Mouse (Mus musculus) limb, embryonic 10.5 days (tissue): Measurements from ENCODE around the gene Prickle1. TPM values are rescaled to one million over a fixed set of nuclear protein-coding genes. Genes with fewer than 3 reads are reported as not detected.

ENCODE experiments used
- DNase-seq: peaks from one replicate; pipeline ENCODE4 v3.0.0-alpha.2; 2017; ENCODE audit warnings: low spot score
- H3K27ac ChIP-seq: fragments of 300-500 bp; sonication (generic); 2 replicates; pipeline ENCODE4 v1.5.1; 2016; ENCODE audit warnings: mild to moderate bottlenecking
- H3K27me3 ChIP-seq: fragments of 300-500 bp; sonication (generic); 2 replicates; pipeline ENCODE4 v1.6.1; 2016; ENCODE audit warnings: low read depth, mild to moderate bottlenecking; ENCODE audit not compliant: poor library complexity, severe bottlenecking
- H3K36me3 ChIP-seq: fragments of 300-500 bp; sonication (generic); 2 replicates; pipeline ENCODE4 v1.6.1; 2016; ENCODE audit warnings: mild to moderate bottlenecking, moderate library complexity
- H3K4me1 ChIP-seq: fragments of 300-500 bp; sonication (generic); 2 replicates; pipeline ENCODE4 v1.6.1; 2016
- H3K4me3 ChIP-seq: fragments of 300-500 bp; sonication (generic); 2 replicates; pipeline ENCODE4 v1.5.1; 2016; ENCODE audit warnings: mild to moderate bottlenecking, moderate library complexity
- H3K9me3 ChIP-seq: fragments of 300-500 bp; sonication (generic); replicated peaks from 2 replicates; pipeline ENCODE4 v1.6.1; 2016; ENCODE audit warnings: mild to moderate bottlenecking
- WGBS: fragments of 180-500 bp; shearing (Covaris S2); methylation state at CpG from one replicate; pipeline ENCODE4 v1.1.7; 2016; 5-methylcytosine and 5-hydroxymethylcytosine counted together
- polyA plus RNA-seq: library from polyadenylated mRNA; unstranded; fragments of >200 nt; fragmentation: Nextera tagmentation; extraction: Ambion mirVana; gene quantifications from 2 replicates; pipeline ENCODE4 v1.2.1, GENCODE M21; 2016

The Prickle1 gene
- 20.4 and 25.7 TPM in 2 replicates for polyA plus RNA-seq

- peak within 1 kb of the TSS; percentile 99 for H3K27ac ChIP-seq
- WGBS: under 1% methylated on average over 60 of the region's 60 CpGs
- no peaks in the 10 kb centered on the region for H3K36me3 ChIP-seq
- peak; percentile 92 for DNase-seq
- H3K4me3 ChIP-seq: peak within 1 kb of the TSS; percentile 99
- H3K9me3 ChIP-seq: no peaks in the 10 kb centered on the region
- peaks cover 53% of the 10 kb centered on the region for H3K4me1 ChIP-seq
- no peaks in the 10 kb centered on the region for H3K27me3 ChIP-seq
Observed at GRCm38 (mm10) chr15:93595746-93596145, at the start of gene Prickle1. Gene Prickle1 (minus strand): TSS chr15:93595891.

- peaks cover 13% of the 10 kb centered on the region for H3K4me1 ChIP-seq
- H3K36me3 ChIP-seq: no peaks in the 10 kb centered on the region
- no peak overlapping the region for H3K4me3 ChIP-seq
- no peaks in the 10 kb centered on the region for H3K27me3 ChIP-seq
- WGBS: 87% methylated on average over 2 of the region's 2 CpGs
- H3K9me3 ChIP-seq: no peaks in the 10 kb centered on the region
- DNase-seq: peak; percentile 12
- H3K27ac ChIP-seq: no peak overlapping the region
Observed at GRCm38 (mm10) chr15:93640221-93640620, 44.5 kb upstream of the Prickle1 start.

DNA sequence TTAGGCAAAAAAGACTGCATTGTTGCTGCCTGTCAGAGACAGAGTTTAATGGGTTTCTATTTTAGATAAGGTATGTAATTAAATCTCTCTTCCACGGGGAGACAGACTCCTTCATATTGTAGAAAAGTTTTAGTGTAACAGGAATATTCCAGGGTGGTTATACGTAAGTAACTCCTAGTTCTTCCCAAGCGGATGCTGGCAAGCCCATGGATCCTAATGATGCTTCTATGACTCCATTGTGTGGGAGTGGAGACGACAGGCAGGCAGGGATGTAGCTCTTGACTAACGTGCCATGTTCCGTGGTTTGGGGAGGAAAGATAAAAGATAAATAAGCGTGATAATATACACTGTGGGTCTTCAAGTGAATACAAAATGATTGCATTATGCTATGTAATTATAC lies 41.3 kb upstream of the Prickle1 start:
- H3K36me3 ChIP-seq: no peaks in the 10 kb centered on the region
- DNase-seq: peak; percentile 10
- peaks cover 20% of the 10 kb centered on the region for H3K4me1 ChIP-seq
- no peak overlapping the region for H3K27ac ChIP-seq
- no peak overlapping the region for H3K4me3 ChIP-seq
- H3K27me3 ChIP-seq: no peaks in the 10 kb centered on the region
- 87% methylated on average over 7 of the region's 7 CpGs for WGBS
- H3K9me3 ChIP-seq: no peaks in the 10 kb centered on the region

DNA sequence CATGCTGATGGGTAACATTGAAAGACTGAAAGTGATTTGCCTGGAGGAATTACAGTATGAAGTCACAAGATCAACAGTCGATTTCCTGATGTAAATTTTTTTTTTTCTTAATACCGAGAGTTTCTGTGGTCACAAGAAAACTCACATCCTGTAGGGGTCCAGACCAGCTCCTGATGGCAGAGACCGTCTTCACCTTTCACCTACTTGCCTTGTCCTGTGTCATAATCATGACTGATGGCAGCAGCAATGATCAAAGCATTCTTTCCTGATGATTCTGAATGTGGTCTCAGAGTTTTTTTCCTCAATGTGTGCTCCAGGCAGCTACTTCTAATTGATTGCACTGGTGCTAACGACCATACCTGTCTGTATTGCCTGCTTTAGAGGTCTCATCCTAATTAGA lies 39.9 kb upstream of the Prickle1 start:
- Histone ChIP-seq H3K36me3 (no peaks in the 10 kb centered on the region), H3K4me1 (peaks cover 34% of the 10 kb centered on the region), H3K9me3 (no peaks in the 10 kb centered on the region), H3K27ac (no peak overlapping the region), H3K4me3 (no peak overlapping the region), H3K27me3 (no peaks in the 10 kb centered on the region)
- DNase-seq: peak; percentile 34
- WGBS: 32% methylated on average over 4 of the region's 4 CpGs

GRCm38 (mm10) chr15:93634536-93634935 lies 38.8 kb upstream of the Prickle1 start:
- Histone ChIP-seq H3K4me1 (peaks cover 44% of the 10 kb centered on the region), H3K27ac (no peak overlapping the region), H3K27me3 (no peaks in the 10 kb centered on the region), H3K36me3 (no peaks in the 10 kb centered on the region), H3K4me3 (no peak overlapping the region), H3K9me3 (no peaks in the 10 kb centered on the region)
- WGBS: 76% methylated on average over 5 of the region's 5 CpGs
- peak; percentile 7 for DNase-seq

GRCm38 (mm10) chr15:93630001-93630541 lies 34.4 kb upstream of the Prickle1 start:
- Histone ChIP-seq H3K27ac (0 out of 2 replicates have a peak overlapping the region, but pooled peaks have one; percentile 56), H3K4me1 (peaks cover 41% of the 10 kb centered on the region), H3K27me3 (no peaks in the 10 kb centered on the region), H3K4me3 (no peak overlapping the region), H3K36me3 (no peaks in the 10 kb centered on the region), H3K9me3 (no peaks in the 10 kb centered on the region)
- no peak for DNase-seq
- WGBS: 54% methylated on average over 14 of the region's 14 CpGs

DNA sequence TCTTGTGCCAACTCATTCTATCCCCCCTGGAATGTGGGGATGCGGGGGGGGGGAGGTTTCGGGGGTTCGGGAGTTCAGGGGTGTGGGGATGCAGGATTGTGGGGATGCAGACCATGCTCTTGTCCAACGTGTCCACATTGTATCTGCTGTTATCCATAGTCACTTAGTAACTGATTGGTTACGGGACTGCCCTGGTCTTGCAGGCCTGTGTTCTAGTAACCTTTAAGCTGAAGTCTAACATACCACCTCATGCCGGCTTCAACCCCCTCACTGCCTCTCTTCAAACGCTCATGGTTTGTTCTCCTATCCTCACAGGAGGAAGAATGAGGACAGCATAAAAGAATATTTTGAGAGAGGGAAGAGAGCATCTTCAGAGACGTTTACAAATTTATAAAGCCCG lies 33.5 kb upstream of the Prickle1 start:
- peak; percentile 27 for DNase-seq
- no peak overlapping the region for H3K4me3 ChIP-seq
- H3K36me3 ChIP-seq: no peaks in the 10 kb centered on the region
- H3K27me3 ChIP-seq: no peaks in the 10 kb centered on the region
- 92% methylated on average over 9 of the region's 9 CpGs for WGBS
- H3K4me1 ChIP-seq: peaks cover 39% of the 10 kb centered on the region
- no peak overlapping the region; the same call in 1 of the 2 replicates for H3K27ac ChIP-seq
- no peaks in the 10 kb centered on the region for H3K9me3 ChIP-seq

- Histone ChIP-seq H3K4me3 (no peak overlapping the region), H3K27me3 (no peaks in the 10 kb centered on the region), H3K36me3 (no peaks in the 10 kb centered on the region), H3K27ac (peak overlapping the region; percentile 56), H3K9me3 (no peaks in the 10 kb centered on the region), H3K4me1 (peaks cover 39% of the 10 kb centered on the region)
- WGBS: 82% methylated on average over 21 of the region's 21 CpGs
- DNase-seq: peak; percentile 28
Observed at GRCm38 (mm10) chr15:93627836-93628797, 32.4 kb upstream of the Prickle1 start.

- peak; percentile 12 for DNase-seq
- 55% methylated on average over 4 of the region's 4 CpGs for WGBS
Observed at GRCm38 (mm10) chr15:93619551-93619950, 23.9 kb upstream of the Prickle1 start.

DNA sequence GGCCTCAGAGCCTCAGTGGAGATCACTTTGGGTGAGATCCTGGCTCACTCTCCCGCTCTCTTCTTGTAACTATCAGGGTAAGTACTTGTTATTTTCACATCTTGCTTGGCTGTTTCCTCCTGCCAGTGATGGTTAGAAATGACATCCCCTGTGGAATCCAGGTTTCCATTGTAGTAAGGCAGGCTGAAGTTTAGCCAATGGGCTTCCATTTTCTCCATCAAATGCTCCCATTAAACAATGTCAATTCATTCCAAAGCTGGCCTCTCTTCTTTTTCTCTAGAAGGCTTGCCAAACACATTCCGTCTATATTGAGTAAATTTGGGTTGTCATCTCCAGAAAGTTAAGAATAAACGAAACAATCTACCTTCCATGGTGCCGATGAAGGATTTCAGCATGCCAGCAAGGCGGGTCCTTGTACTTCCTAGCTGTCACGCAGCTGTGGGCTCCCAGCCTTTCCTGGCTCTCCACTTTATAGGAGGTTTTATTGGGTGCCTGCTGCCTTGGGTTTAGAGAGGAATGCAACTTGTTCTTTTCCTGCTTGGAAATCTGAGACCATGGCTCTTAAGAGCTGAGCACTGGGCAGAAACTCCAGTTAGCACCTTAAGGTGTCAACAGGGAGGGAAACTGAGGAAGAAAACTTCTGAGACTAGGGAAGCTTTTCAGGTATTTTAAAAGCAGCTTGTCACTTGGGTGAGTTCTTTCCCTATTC lies 22.9 kb upstream of the Prickle1 start:
- no peaks in the 10 kb centered on the region for H3K36me3 ChIP-seq
- H3K27ac ChIP-seq: no peak overlapping the region
- WGBS: 61% methylated on average over 6 of the region's 6 CpGs
- no peaks in the 10 kb centered on the region for H3K27me3 ChIP-seq
- H3K4me3 ChIP-seq: no peak overlapping the region
- peak; percentile 29 for DNase-seq
- peaks cover 4% of the 10 kb centered on the region; the same call in 1 of the 2 replicates for H3K9me3 ChIP-seq
- H3K4me1 ChIP-seq: peaks cover 30% of the 10 kb centered on the region

More at GRCm38 (mm10) chr15:93619551-93619950, 23.9 kb upstream of the Prickle1 start:
- Histone ChIP-seq H3K4me3 (no peak overlapping the region), H3K4me1 (peaks cover 23% of the 10 kb centered on the region), H3K27me3 (no peaks in the 10 kb centered on the region), H3K27ac (no peak overlapping the region), H3K36me3 (no peaks in the 10 kb centered on the region), H3K9me3 (peaks cover 4% of the 10 kb centered on the region; the same call in 1 of the 2 replicates)

DNA sequence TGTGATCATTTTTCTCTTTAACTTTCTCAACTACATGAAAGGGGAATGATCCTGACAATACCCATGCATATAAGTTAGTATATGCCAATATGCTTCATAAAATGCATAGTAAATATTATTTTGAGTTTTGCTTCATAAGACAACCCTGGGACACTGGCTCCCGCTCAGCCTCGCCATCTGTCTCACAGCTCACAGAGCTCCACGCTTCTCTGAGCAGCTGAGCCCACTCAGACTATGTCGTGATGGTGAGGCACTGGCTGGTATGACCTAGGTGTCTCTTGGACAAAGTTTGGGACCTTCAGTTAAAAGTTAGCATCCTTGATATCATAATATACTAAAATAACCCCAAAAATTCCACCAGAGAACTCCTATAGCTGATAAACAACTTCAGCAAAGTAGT lies 20.6 kb upstream of the Prickle1 start:
- WGBS: 95% methylated on average over 4 of the region's 4 CpGs
- H3K36me3 ChIP-seq: no peaks in the 10 kb centered on the region
- peaks cover 4% of the 10 kb centered on the region; the same call in 1 of the 2 replicates for H3K9me3 ChIP-seq
- no peak overlapping the region for H3K27ac ChIP-seq
- peaks cover 33% of the 10 kb centered on the region for H3K4me1 ChIP-seq
- no peak for DNase-seq
- no peaks in the 10 kb centered on the region for H3K27me3 ChIP-seq
- no peak overlapping the region for H3K4me3 ChIP-seq

DNA sequence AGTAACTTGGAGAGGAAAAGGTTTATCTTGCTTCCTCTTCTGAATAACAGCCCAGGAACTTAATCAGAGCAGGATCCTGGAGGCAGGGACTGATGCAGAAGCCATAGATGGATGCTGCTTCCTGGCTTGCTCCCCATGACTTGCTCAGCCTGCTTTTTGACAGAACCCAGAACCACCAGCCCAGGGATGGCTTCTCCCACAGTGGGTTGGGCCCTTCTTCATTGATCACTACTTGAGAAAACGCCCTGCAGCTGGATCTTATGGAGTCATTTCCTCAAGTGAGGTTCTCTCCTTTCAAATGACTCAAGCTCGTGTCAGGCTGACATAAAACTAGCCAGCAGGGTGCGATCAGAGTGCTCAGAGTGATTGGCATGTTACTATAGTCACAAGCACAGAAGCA lies 19.3 kb upstream of the Prickle1 start:
- H3K27ac ChIP-seq: no peak overlapping the region
- DNase-seq: peak; percentile 23
- WGBS: 82% methylated on average over 3 of the region's 3 CpGs
- H3K27me3 ChIP-seq: no peaks in the 10 kb centered on the region
- H3K4me3 ChIP-seq: no peak overlapping the region
- H3K4me1 ChIP-seq: peaks cover 40% of the 10 kb centered on the region
- peaks cover 4% of the 10 kb centered on the region; the same call in 1 of the 2 replicates for H3K9me3 ChIP-seq
- no peaks in the 10 kb centered on the region for H3K36me3 ChIP-seq
